Mouse (Mus musculus) brain, embryonic 14.5 days (tissue): ENCODE results near the gene Ablim1.

Source experiments
- CTCF ChIP-seq: fragments of 200-500 bp; IDR thresholded peaks from 2 replicates; pipeline ENCODE4 v1.5.1; 2012; ENCODE audit warnings: inconsistent platforms, mild to moderate bottlenecking, moderate library complexity, borderline replicate concordance; ENCODE audit not compliant: insufficient read depth, insufficient read length; ENCODE audit errors: extremely low read depth
- POLR2A ChIP-seq: fragments of 200-500 bp; IDR thresholded peaks from 2 replicates; pipeline ENCODE4 v1.6.1; 2012; ENCODE audit warnings: mild to moderate bottlenecking, inconsistent platforms, borderline replicate concordance; ENCODE audit not compliant: poor library complexity, insufficient read depth, insufficient read length, severe bottlenecking; ENCODE audit errors: extremely low read depth

DNA sequence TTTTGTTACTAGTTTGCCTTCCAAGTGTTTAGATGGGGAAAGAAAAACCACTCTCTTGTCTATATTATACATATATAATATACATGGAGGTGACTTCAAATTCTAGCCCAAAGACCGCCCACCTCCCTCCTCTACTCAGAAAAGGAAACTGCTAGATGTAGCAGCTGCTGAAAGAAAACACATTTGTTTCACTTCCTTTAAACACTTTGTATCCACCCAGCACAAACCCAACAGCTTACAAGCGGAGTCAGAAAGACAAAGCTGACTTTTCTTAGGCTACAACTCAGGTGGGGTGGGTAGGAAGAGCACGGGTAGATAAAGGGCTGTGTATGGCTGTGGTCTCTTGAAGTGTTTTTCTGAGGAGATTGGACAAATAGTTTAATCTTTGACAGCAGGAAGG is 242.0 kb downstream of the Ablim1 start:
- no peak for TF ChIP-seq POLR2A
- no peak for TF ChIP-seq CTCF
